Mouse (Mus musculus) kidney, embryonic 16.5 days (tissue): Measurements from ENCODE around the gene Nhlrc2. TPM values are rescaled to one million over a fixed set of nuclear protein-coding genes. Genes with fewer than 3 reads are reported as not detected.

ENCODE experiments used
- ATAC-seq: fragments of 200-750 bp; cut with Nextera tagmentation; 2 replicates; pipeline ENCODE4 v1.8.0; 2017; ENCODE audit warnings: moderate TSS enrichment; ENCODE audit not compliant: low FRiP score, low TSS enrichment
- H3K27ac ChIP-seq: fragments of 300-500 bp; sonication (generic); 2 replicates; pipeline ENCODE4 v1.5.1; 2014; ENCODE audit warnings: low read length
- H3K27me3 ChIP-seq: fragments of 300-500 bp; sonication (generic); 2 replicates; pipeline ENCODE4 v1.6.1; 2014; ENCODE audit warnings: low read length, control low read depth, mixed read lengths; ENCODE audit not compliant: insufficient read depth
- H3K36me3 ChIP-seq: fragments of 300-500 bp; sonication (generic); 2 replicates; pipeline ENCODE4 v1.6.1; 2014; ENCODE audit warnings: low read length, control low read depth, mixed read lengths; ENCODE audit not compliant: insufficient read depth
- H3K4me1 ChIP-seq: fragments of 300-500 bp; sonication (generic); 2 replicates; pipeline ENCODE4 v1.6.1; 2014; ENCODE audit warnings: low read length, control low read depth, mixed read lengths; ENCODE audit not compliant: insufficient read depth
- H3K4me2 ChIP-seq: fragments of 300-500 bp; sonication (generic); replicated peaks from 2 replicates; pipeline ENCODE4 v1.6.1; 2014; ENCODE audit warnings: low read depth, low read length
- H3K4me3 ChIP-seq: fragments of 300-500 bp; sonication (generic); 2 replicates; pipeline ENCODE4 v1.5.1; 2014; ENCODE audit warnings: mild to moderate bottlenecking, low read length
- H3K9ac ChIP-seq: fragments of 300-500 bp; sonication (generic); replicated peaks from 2 replicates; pipeline ENCODE4 v1.6.1; 2014; ENCODE audit warnings: low read length
- H3K9me3 ChIP-seq: fragments of 300-500 bp; sonication (generic); 2 replicates; pipeline ENCODE4 v1.6.1; 2016; ENCODE audit warnings: low read length, control low read depth
- WGBS: fragments of 180-500 bp; shearing (Covaris S2); extraction: QIAGEN DNeasy Blood & Tissue Kit; methylation state at CpG from one replicate; pipeline ENCODE4 v1.1.7; 2014; 5-methylcytosine and 5-hydroxymethylcytosine counted together
- polyA plus RNA-seq: library from polyadenylated mRNA; unstranded; fragments of >200 nt; fragmentation: Nextera tagmentation; extraction: Ambion mirVana; gene quantifications from 2 replicates; pipeline ENCODE4 v1.2.1, GENCODE M21; 2015

The Nhlrc2 gene
- polyA plus RNA-seq, 1 experiment from 2014 or later: 16.0 TPM

- H3K4me1 ChIP-seq: no peaks in the 10 kb centered on the region
- no peak overlapping the region for H3K27ac ChIP-seq
- WGBS: 89% methylated on average over 9 of the region's 9 CpGs
- no peaks in the 10 kb centered on the region for H3K9me3 ChIP-seq
- peaks cover 15% of the 10 kb centered on the region for H3K36me3 ChIP-seq
- no peak for ATAC-seq
- H3K4me2 ChIP-seq: no peak overlapping the region
- H3K4me3 ChIP-seq: no peak overlapping the region
- H3K9ac ChIP-seq: no peak overlapping the region
- no peaks in the 10 kb centered on the region for H3K27me3 ChIP-seq
Measured at GRCm38 (mm10) chr19:56562433-56563138, 14.5 kb downstream of the Nhlrc2 start.

- H3K27me3 ChIP-seq: no peaks in the 10 kb centered on the region
- H3K9me3 ChIP-seq: no peaks in the 10 kb centered on the region
- H3K4me2 ChIP-seq: no peak overlapping the region
- H3K27ac ChIP-seq: no peak overlapping the region
- no peak overlapping the region for H3K4me3 ChIP-seq
- no peak for ATAC-seq
- no peak overlapping the region for H3K9ac ChIP-seq
- WGBS: 85% methylated on average over 3 of the region's 3 CpGs
- H3K4me1 ChIP-seq: no peaks in the 10 kb centered on the region
- H3K36me3 ChIP-seq: peaks cover 13% of the 10 kb centered on the region
Measured at GRCm38 (mm10) chr19:56563469-56563868, 15.4 kb downstream of the Nhlrc2 start.

- no peak overlapping the region for H3K27ac ChIP-seq
Measured at GRCm38 (mm10) chr19:56565358-56565757, 17.3 kb downstream of the Nhlrc2 start.

GRCm38 (mm10) chr19:56566041-56566440, 18.0 kb downstream of the Nhlrc2 start:
- ATAC-seq: no peak
- no peaks in the 10 kb centered on the region for H3K27me3 ChIP-seq
- WGBS: 79% methylated on average over 4 of the region's 4 CpGs

More at GRCm38 (mm10) chr19:56565358-56565757, 17.3 kb downstream of the Nhlrc2 start:
- H3K4me1 ChIP-seq: no peaks in the 10 kb centered on the region
- no peak overlapping the region for H3K4me2 ChIP-seq
- 0 out of 2 replicates have a peak, but pooled peaks cover 5% of the 10 kb centered on the region for H3K36me3 ChIP-seq
- H3K4me3 ChIP-seq: no peak overlapping the region
- 71% methylated on average over 6 of the region's 6 CpGs for WGBS
- H3K9me3 ChIP-seq: no peaks in the 10 kb centered on the region
- no peak overlapping the region for H3K9ac ChIP-seq
- no peak for ATAC-seq
- no peaks in the 10 kb centered on the region for H3K27me3 ChIP-seq

GRCm38 (mm10) chr19:56566940-56567339, 18.9 kb downstream of the Nhlrc2 start:
- WGBS: 87% methylated on average over 6 of the region's 6 CpGs
- no peak overlapping the region for H3K4me3 ChIP-seq
- H3K4me2 ChIP-seq: no peak overlapping the region
- no peaks in the 10 kb centered on the region for H3K27me3 ChIP-seq
- H3K27ac ChIP-seq: no peak overlapping the region
- no peaks in the 10 kb centered on the region for H3K4me1 ChIP-seq
- no peak overlapping the region for H3K9ac ChIP-seq
- H3K9me3 ChIP-seq: no peaks in the 10 kb centered on the region
- no peak for ATAC-seq
- 0 out of 2 replicates have a peak, but pooled peaks cover 8% of the 10 kb centered on the region for H3K36me3 ChIP-seq

More at GRCm38 (mm10) chr19:56566041-56566440, 18.0 kb downstream of the Nhlrc2 start:
- no peaks in the 10 kb centered on the region for H3K9me3 ChIP-seq
- H3K9ac ChIP-seq: no peak overlapping the region
- H3K4me2 ChIP-seq: no peak overlapping the region
- H3K4me1 ChIP-seq: no peaks in the 10 kb centered on the region
- no peak overlapping the region for H3K4me3 ChIP-seq
- H3K36me3 ChIP-seq: 0 out of 2 replicates have a peak, but pooled peaks cover 8% of the 10 kb centered on the region
- H3K27ac ChIP-seq: no peak overlapping the region

GRCm38 (mm10) chr19:56570781-56571180, 22.7 kb downstream of the Nhlrc2 start:
- ATAC-seq: no peak
- Histone ChIP-seq H3K27ac (no peak overlapping the region), H3K36me3 (peaks cover 7% of the 10 kb centered on the region; the same call in 1 of the 2 replicates), H3K4me1 (no peaks in the 10 kb centered on the region), H3K27me3 (no peaks in the 10 kb centered on the region), H3K4me2 (no peak overlapping the region), H3K4me3 (no peak overlapping the region), H3K9me3 (no peaks in the 10 kb centered on the region), H3K9ac (no peak overlapping the region)
- 83% methylated on average over 8 of the region's 8 CpGs for WGBS

- Histone ChIP-seq H3K4me2 (no peak overlapping the region), H3K9me3 (no peaks in the 10 kb centered on the region), H3K36me3 (peaks cover 9% of the 10 kb centered on the region; the same call in 1 of the 2 replicates), H3K9ac (no peak overlapping the region), H3K27me3 (no peaks in the 10 kb centered on the region), H3K27ac (no peak overlapping the region), H3K4me1 (no peaks in the 10 kb centered on the region), H3K4me3 (no peak overlapping the region)
- no peak for ATAC-seq
- 85% methylated on average over 2 of the region's 2 CpGs for WGBS
Measured at GRCm38 (mm10) chr19:56571234-56571633, 23.2 kb downstream of the Nhlrc2 start.

GRCm38 (mm10) chr19:56571913-56572312, 23.9 kb downstream of the Nhlrc2 start:
- H3K9ac ChIP-seq: no peak overlapping the region
- peaks cover 10% of the 10 kb centered on the region for H3K36me3 ChIP-seq
- no peak for ATAC-seq
- no peak overlapping the region for H3K27ac ChIP-seq
- H3K4me3 ChIP-seq: no peak overlapping the region
- 96% methylated on average over 5 of the region's 5 CpGs for WGBS
- H3K9me3 ChIP-seq: no peaks in the 10 kb centered on the region
- no peaks in the 10 kb centered on the region for H3K27me3 ChIP-seq
- no peak overlapping the region for H3K4me2 ChIP-seq
- no peaks in the 10 kb centered on the region for H3K4me1 ChIP-seq

GRCm38 (mm10) chr19:56573184-56573583, 25.1 kb downstream of the Nhlrc2 start:
- Histone ChIP-seq H3K9me3 (no peaks in the 10 kb centered on the region), H3K27ac (no peak overlapping the region), H3K27me3 (no peaks in the 10 kb centered on the region), H3K4me3 (no peak overlapping the region), H3K36me3 (peaks cover 20% of the 10 kb centered on the region), H3K4me1 (no peaks in the 10 kb centered on the region), H3K4me2 (no peak overlapping the region), H3K9ac (no peak overlapping the region)
- ATAC-seq: no peak
- WGBS: 93% methylated on average over 6 of the region's 6 CpGs

- Histone ChIP-seq H3K27ac (no peak overlapping the region), H3K36me3 (peaks cover 18% of the 10 kb centered on the region), H3K4me2 (no peak overlapping the region), H3K9me3 (no peaks in the 10 kb centered on the region), H3K9ac (no peak overlapping the region), H3K4me3 (no peak overlapping the region), H3K27me3 (no peaks in the 10 kb centered on the region), H3K4me1 (no peaks in the 10 kb centered on the region)
- WGBS: 87% methylated on average over 1 of the region's 1 CpGs
- ATAC-seq: no peak
Measured at GRCm38 (mm10) chr19:56577801-56578200, 29.7 kb downstream of the Nhlrc2 start.
